Mouse (Mus musculus) G1E (cell line): ENCODE measurements around the gene Clec16a.

Experiments used
- CTCF ChIP-seq: IDR thresholded peaks from 2 replicates; pipeline ENCODE4 v1.5.1; 2012; ENCODE audit warnings: low read depth, low read length, inconsistent platforms, mixed read lengths
- TAL1 ChIP-seq: conservative IDR thresholded peaks from 2 replicates; pipeline ENCODE4 v1.6.1; 2012; ENCODE audit warnings: low read depth, low read length, inconsistent platforms, mixed read lengths

DNA sequence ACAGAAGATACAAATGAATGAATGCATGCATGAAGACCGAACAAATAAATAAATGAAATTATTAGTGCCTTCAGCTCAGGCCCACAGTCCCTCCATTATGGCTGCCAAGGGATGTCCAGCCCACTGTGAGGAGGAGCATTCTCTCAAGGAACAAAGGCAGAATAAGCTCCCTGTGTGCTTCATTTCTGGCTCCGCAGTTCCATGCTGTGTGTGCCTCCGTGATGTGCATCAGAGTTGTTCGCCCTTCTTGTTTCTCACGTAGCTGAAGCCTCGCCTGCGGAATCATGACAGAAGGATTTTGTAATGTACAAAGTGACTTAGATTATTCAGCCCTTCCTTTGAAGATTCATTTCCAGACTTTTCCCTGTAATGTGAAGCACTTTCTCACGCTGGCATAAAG is 147.7 kb downstream of the Clec16a start:
- TF ChIP-seq CTCF (no peak), TAL1 (no peak)
